Mouse (Mus musculus): Measurements from ENCODE around the gene Col1a1. TPM values are rescaled to one million over a fixed set of nuclear protein-coding genes. Genes with fewer than 3 reads are reported as not detected.

The Col1a1 gene
- polyA plus RNA-seq, 1 experiment from 2014 or later: 163 TPM

DNA sequence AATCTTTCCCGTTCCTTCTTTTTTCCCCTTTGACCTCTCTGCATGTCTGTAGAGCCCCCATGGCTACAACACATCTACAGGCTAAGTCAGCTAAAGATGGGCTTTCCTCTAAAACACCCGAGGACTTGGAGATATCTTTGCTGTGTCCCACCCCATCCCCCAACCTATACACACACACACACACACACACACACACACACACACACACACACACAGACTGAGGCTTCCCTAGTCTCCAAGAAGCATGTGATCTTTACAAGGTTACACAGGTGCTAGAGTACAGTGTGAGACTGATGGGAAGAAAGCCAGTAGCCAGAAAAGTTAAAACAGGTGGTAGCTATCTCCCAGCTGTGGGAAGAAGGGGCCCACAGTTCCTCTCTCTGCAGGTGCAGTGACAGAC lies 50.4 kb downstream of the Col1a1 start:
- H3K9ac ChIP-seq (ENCODE audit: low read length): no peak overlapping the region
- H3K4me3 ChIP-seq (ENCODE audit: low read depth, low read length): no peak overlapping the region
- peaks cover 11% of the 10 kb centered on the region for H3K4me1 ChIP-seq (replicated peaks; ENCODE audit: control insufficient read depth, insufficient read depth, low read length)
- no peak overlapping the region for H3K27ac ChIP-seq (ENCODE audit: low read depth, low read length)
- no peak for DNase-seq (ENCODE audit: low spot score)
- H3K27me3 ChIP-seq (ENCODE audit: control insufficient read depth, insufficient read depth, low read length): no peaks in the 10 kb centered on the region
- ATAC-seq (replicated peaks; ENCODE audit: low FRiP score): no peak
- no peaks in the 10 kb centered on the region for H3K36me3 ChIP-seq (ENCODE audit: control insufficient read depth, insufficient read depth, low read length)
- 63% methylated on average over 2 of the region's 2 CpGs for WGBS
- H3K4me2 ChIP-seq (ENCODE audit: low read depth, low read length, severe bottlenecking): no peak overlapping the region
- no peaks in the 10 kb centered on the region for H3K9me3 ChIP-seq (ENCODE audit: control insufficient read depth, low read length)

DNA sequence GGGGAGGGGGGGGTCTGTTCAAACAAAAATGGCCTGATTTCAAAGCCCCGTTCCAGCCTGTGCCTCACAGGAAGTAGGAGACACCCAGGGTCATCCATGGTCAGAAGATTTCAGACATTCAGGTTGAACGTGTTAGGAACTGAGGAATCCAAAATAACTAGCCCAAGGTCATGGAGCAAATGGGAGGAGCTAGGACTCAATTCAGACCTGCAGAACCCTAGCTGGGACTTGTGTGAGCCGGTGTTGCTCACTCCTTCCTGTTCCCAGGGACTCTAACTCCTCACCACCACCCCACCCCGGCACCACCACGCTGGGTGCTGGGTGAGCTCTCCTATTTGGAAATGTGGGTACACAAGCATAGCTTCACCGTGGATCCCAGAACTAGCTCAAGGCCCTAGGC lies 51.3 kb downstream of the Col1a1 start:
- Histone ChIP-seq H3K9ac (ENCODE audit: low read length) (no peak overlapping the region), H3K4me3 (ENCODE audit: low read depth, low read length) (no peak overlapping the region), H3K27ac (ENCODE audit: low read depth, low read length) (no peak overlapping the region), H3K4me1 (replicated peaks; ENCODE audit: control insufficient read depth, insufficient read depth, low read length) (peaks cover 11% of the 10 kb centered on the region), H3K36me3 (ENCODE audit: control insufficient read depth, insufficient read depth, low read length) (no peaks in the 10 kb centered on the region), H3K27me3 (ENCODE audit: control insufficient read depth, insufficient read depth, low read length) (no peaks in the 10 kb centered on the region), H3K9me3 (ENCODE audit: control insufficient read depth, low read length) (no peaks in the 10 kb centered on the region), H3K4me2 (ENCODE audit: low read depth, low read length, severe bottlenecking) (no peak overlapping the region)
- no peak for DNase-seq (ENCODE audit: low spot score)
- ATAC-seq (replicated peaks; ENCODE audit: low FRiP score): no peak
- WGBS: 43% methylated on average over 6 of the region's 6 CpGs

DNA sequence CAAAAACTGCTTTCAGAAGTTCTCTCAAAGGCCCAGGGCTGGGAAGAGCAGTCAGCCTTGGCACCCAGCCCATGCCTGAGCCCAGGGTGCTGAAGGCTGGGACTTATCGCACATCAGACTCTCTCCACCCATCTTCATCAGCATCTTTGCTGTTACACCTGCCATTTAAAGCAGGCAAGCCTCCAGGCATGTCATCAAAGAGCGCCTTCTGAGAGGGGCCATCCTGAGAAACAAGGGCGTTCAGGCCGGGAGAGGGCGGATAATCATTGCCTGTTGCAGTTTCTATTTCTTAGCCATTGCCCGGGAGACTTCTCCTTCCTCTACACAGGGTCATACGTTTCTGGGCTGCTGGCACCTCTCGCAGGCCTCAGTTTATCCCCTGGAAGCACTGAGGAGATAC lies 51.8 kb downstream of the Col1a1 start:
- ATAC-seq (replicated peaks; ENCODE audit: low FRiP score): no peak
- 83% methylated on average over 8 of the region's 8 CpGs for WGBS
- H3K27ac ChIP-seq (ENCODE audit: low read depth, low read length): no peak overlapping the region

DNA sequence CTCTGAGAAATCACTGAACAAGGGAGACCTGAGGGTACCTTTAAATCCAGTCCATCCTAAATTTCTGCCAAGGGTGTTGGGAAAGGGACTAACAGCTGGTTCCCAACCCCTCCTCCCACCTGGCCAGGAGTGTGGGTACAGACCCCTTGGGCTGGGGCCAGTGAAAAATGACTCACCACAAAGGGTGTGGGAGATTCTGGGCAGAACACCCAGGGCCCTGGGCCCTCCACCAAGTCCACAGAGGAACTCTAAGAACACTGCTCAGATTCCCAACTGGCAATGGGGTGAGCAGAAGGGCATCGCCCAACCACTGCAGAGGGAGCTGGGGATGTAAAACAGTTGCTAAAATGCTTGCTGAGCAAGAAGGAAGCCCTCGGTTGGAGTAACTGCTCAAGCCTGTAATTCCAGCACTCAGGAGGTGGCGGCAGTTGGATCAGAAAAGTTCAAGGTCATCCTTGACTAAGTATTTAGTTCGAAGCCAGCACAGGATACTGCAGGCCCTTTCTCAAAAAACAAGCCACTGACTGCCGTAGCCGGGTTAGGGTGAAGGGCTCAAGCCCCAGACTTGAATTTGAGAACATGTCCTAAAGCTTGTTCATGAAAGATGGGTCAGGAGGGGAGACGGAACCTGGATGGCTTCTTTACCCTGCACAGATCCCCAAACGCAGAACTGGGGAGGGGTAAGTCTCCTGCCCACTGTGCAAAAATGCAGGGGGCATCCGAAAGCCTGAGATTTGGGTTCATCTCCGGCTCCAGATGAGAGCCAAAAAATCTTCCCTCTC lies 52.9 kb downstream of the Col1a1 start:
- 22% methylated on average over 10 of the region's 10 CpGs for WGBS
- Histone ChIP-seq H3K27me3 (ENCODE audit: control insufficient read depth, insufficient read depth, low read length) (no peaks in the 10 kb centered on the region), H3K4me1 (replicated peaks; ENCODE audit: control insufficient read depth, insufficient read depth, low read length) (peaks cover 20% of the 10 kb centered on the region), H3K9ac (ENCODE audit: low read length) (peak overlapping the region; percentile 83), H3K36me3 (ENCODE audit: control insufficient read depth, insufficient read depth, low read length) (no peaks in the 10 kb centered on the region), H3K4me3 (ENCODE audit: low read depth, low read length) (peak overlapping the region; percentile 49), H3K27ac (ENCODE audit: low read depth, low read length) (peak overlapping the region; percentile 85), H3K9me3 (ENCODE audit: control insufficient read depth, low read length) (no peaks in the 10 kb centered on the region), H3K4me2 (ENCODE audit: low read depth, low read length, severe bottlenecking) (peak overlapping the region; percentile 61)
- DNase-seq (ENCODE audit: low spot score) (peak; percentile 54), ATAC-seq (replicated peaks; ENCODE audit: low FRiP score) (no peak)

More for the DNA sequence above, 51.8 kb downstream of the Col1a1 start:
- H3K27me3 ChIP-seq (ENCODE audit: control insufficient read depth, insufficient read depth, low read length): no peaks in the 10 kb centered on the region
- H3K9ac ChIP-seq (ENCODE audit: low read length): no peak overlapping the region
- H3K9me3 ChIP-seq (ENCODE audit: control insufficient read depth, low read length): no peaks in the 10 kb centered on the region
- no peak overlapping the region for H3K4me2 ChIP-seq (ENCODE audit: low read depth, low read length, severe bottlenecking)
- H3K4me3 ChIP-seq (ENCODE audit: low read depth, low read length): no peak overlapping the region
- H3K36me3 ChIP-seq (ENCODE audit: control insufficient read depth, insufficient read depth, low read length): no peaks in the 10 kb centered on the region
- DNase-seq (ENCODE audit: low spot score): no peak
- peaks cover 13% of the 10 kb centered on the region for H3K4me1 ChIP-seq (replicated peaks; ENCODE audit: control insufficient read depth, insufficient read depth, low read length)

DNA sequence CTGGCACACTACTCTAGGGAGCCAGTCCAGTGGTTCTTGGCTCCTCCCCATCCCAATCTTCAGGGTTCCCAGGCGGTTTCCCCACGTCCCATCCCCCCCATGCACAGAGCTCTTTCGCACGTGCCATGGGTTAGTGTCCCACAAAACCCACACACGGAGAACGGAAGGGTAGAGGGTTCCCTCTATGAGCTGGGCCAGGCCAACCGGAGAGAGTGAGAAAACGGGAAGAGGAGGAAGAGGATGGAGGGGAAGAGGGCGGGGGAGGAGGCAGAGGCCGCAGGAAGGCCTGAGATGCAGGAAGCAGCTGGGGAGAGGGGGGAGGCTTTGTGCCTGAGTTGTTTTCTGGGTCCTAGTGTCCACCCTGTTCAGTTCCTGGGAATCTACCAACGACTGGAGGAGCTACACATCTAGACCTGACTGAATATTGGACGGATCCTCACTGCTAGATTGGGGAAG lies 53.6 kb downstream of the Col1a1 start:
- WGBS: under 1% methylated on average over 12 of the region's 12 CpGs
- H3K4me1 ChIP-seq (replicated peaks; ENCODE audit: control insufficient read depth, insufficient read depth, low read length): peaks cover 20% of the 10 kb centered on the region
- H3K9me3 ChIP-seq (ENCODE audit: control insufficient read depth, low read length): no peaks in the 10 kb centered on the region
- H3K36me3 ChIP-seq (ENCODE audit: control insufficient read depth, insufficient read depth, low read length): no peaks in the 10 kb centered on the region
- H3K4me2 ChIP-seq (ENCODE audit: low read depth, low read length, severe bottlenecking): peak overlapping the region; percentile 61
- H3K27me3 ChIP-seq (ENCODE audit: control insufficient read depth, insufficient read depth, low read length): no peaks in the 10 kb centered on the region
- H3K4me3 ChIP-seq (ENCODE audit: low read depth, low read length): peak overlapping the region; percentile 49
- DNase-seq (ENCODE audit: low spot score): peak; percentile 89
- ATAC-seq (replicated peaks; ENCODE audit: low FRiP score): peak; percentile 70
- H3K9ac ChIP-seq (ENCODE audit: low read length): peak overlapping the region; percentile 83
- peak overlapping the region; percentile 85 for H3K27ac ChIP-seq (ENCODE audit: low read depth, low read length)

DNA sequence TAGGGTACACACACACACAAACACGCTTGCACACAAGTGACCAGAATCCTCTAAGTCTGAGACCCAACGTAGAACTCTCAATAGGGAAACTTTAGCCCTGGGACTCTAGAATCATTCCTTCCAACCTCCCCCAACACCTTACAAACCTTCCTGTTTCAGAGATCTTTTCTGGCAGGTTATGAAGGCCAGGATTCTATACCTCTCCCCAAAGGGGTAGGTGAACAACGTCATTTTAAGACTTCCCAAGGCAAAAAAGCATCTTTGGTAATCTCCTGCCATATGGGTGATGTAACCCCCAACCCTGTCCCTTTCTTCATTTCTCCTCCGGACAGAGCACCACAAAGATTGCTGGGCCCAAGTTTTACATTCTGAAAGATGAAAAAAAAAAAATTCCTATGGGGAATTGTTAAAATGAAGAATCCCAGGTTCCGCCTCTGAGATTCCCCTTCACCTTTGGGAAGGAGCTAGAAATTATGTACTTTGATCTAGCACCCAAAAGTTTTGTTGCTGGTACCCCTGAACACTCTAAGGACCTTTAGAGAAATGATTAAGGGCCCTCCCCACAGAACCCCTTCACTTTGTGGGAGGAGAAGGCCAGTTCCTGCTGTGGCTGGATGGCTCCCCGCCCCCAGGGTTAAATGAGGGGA lies 54.2 kb downstream of the Col1a1 start:
- WGBS: 45% methylated on average over 6 of the region's 6 CpGs

DNA sequence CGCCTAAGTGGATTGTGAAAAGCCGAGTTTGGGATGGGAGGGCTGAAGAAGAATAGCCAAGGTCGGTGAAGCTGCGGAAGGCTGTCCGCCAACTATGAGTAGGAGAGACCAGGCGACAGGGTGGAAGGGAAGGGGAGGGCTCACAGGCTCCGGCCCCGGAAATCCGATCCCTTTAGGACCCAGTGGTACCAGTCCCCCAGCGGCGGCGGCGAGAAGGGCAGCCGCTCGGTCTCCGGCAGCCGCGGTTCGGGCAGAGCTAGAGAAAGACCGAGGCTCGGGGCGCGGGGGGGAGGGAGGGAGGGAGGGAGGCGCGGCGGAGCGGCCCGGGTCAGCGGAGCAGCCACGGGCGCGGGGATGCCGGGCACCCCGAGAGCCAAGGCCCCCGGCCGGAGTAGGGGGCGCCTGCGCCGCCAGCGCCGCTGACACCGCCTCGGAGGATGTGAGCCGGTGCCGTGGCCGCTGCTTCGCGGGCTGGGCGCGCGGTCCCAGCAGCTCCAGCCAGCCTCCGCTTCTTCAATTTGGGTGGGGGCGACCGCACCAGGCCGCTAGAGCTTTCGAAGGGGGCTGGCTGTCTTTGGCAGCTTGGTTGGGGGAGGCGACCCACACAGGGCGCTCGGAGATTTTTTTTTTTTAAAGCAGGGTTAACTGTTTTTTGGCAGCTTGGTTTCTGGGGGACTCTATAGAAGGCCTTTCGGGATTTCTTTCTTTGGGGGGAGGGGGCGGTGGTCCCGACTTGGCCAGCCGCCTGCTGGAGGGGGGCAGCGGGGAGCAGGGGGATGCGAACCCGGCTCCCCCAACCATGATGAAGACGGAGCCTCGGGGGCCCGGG lies 54.9 kb downstream of the Col1a1 start, which contains the start of gene Ppp1r9b:
TSS of gene Ppp1r9b (plus strand) at position 287 of the 829 bp plus-strand sequence.
- peak; percentile 89 for ATAC-seq (replicated peaks; ENCODE audit: low FRiP score)
- H3K4me2 ChIP-seq (ENCODE audit: low read depth, low read length, severe bottlenecking): peak within 1 kb of the TSS; percentile 99
- H3K27ac ChIP-seq (ENCODE audit: low read depth, low read length): peak within 1 kb of the TSS; percentile 81
- no peaks in the 10 kb centered on the region for H3K9me3 ChIP-seq (ENCODE audit: control insufficient read depth, low read length)
- peak within 1 kb of the TSS; percentile 89 for H3K4me3 ChIP-seq (ENCODE audit: low read depth, low read length)
- peaks cover 28% of the 10 kb centered on the region for H3K4me1 ChIP-seq (replicated peaks; ENCODE audit: control insufficient read depth, insufficient read depth, low read length)
- peak; percentile 97 for DNase-seq (ENCODE audit: low spot score)
- H3K9ac ChIP-seq (ENCODE audit: low read length): peak within 1 kb of the TSS; percentile 94
- no peaks in the 10 kb centered on the region; the same call in 1 of the 2 replicates for H3K36me3 ChIP-seq (ENCODE audit: control insufficient read depth, insufficient read depth, low read length)
- WGBS: under 1% methylated on average over 60 of the region's 69 CpGs
- no peaks in the 10 kb centered on the region for H3K27me3 ChIP-seq (ENCODE audit: control insufficient read depth, insufficient read depth, low read length)

More for the DNA sequence above, 54.2 kb downstream of the Col1a1 start:
- Histone ChIP-seq H3K4me1 (replicated peaks; ENCODE audit: control insufficient read depth, insufficient read depth, low read length) (peaks cover 24% of the 10 kb centered on the region), H3K9me3 (ENCODE audit: control insufficient read depth, low read length) (no peaks in the 10 kb centered on the region), H3K36me3 (ENCODE audit: control insufficient read depth, insufficient read depth, low read length) (no peaks in the 10 kb centered on the region), H3K4me3 (ENCODE audit: low read depth, low read length) (peak overlapping the region; percentile 89), H3K27ac (ENCODE audit: low read depth, low read length) (peak overlapping the region; percentile 37; the same call in 1 of the 2 replicates), H3K4me2 (ENCODE audit: low read depth, low read length, severe bottlenecking) (peak overlapping the region; percentile 99; the same call in 1 of the 2 replicates), H3K27me3 (ENCODE audit: control insufficient read depth, insufficient read depth, low read length) (no peaks in the 10 kb centered on the region), H3K9ac (ENCODE audit: low read length) (peak overlapping the region; percentile 94)
- no peak for DNase-seq (ENCODE audit: low spot score)
- no peak for ATAC-seq (replicated peaks; ENCODE audit: low FRiP score)

All from forebrain, embryonic 11.5 days (tissue).